Mouse (Mus musculus): ENCODE measurements around the gene Zfp217.

Zfp217 gene

GRCm38 (mm10) chr2:170129248-170129922 is 18.5 kb downstream of the Zfp217 start:
- CTCF ChIA-PET = interaction anchor here in 1 of 4 experiments (1.2 kb wide), 1 partner anchor 12 kb away, joined by 3 read pairs; no protein-coding TSS in a partner anchor
- POLR2A ChIA-PET = interaction anchor here (0.5 to 4.3 kb wide), 17 partner anchors 9 to 369 kb away, joined by 3 to 26 read pairs (median 4); no protein-coding TSS in a partner anchor

GRCm38 (mm10) chr2:170128461-170129247 is 19.2 kb downstream of the Zfp217 start:
- CTCF ChIA-PET = interaction anchor here in 2 of 4 experiments (1.0 to 1.2 kb wide), 2 partner anchors 12 kb away, joined by 3 read pairs; no protein-coding TSS in a partner anchor
- POLR2A ChIA-PET = interaction anchor here in 2 of 4 experiments (0.7 to 4.3 kb wide), 22 partner anchors 8 to 117 kb away, joined by 3 to 26 read pairs (median 4); partner anchors contain the start of gene Zfp217 (in 2 of the 2)

GRCm38 (mm10) chr2:170127523-170127922 is 20.4 kb downstream of the Zfp217 start:
- CTCF ChIA-PET = interaction anchor here in 3 of 4 experiments (0.8 to 1.2 kb wide), 6 partner anchors 11 to 80 kb away, joined by 3 to 4 read pairs (median 3); no protein-coding TSS in a partner anchor
- POLR2A ChIA-PET = interaction anchor here (0.6 to 4.3 kb wide), 23 partner anchors 7 to 166 kb away, joined by 3 to 26 read pairs (median 4); partner anchors contain the start of gene Zfp217 (in 2 of the 4)

- ChIA-PET POLR2A (interaction anchor here in 3 of 4 experiments (0.7 to 3.8 kb wide), 7 partner anchors 9 to 892 kb away, joined by 4 to 26 read pairs (median 5); partner anchors contain the start of gene Zfp217 (in 1 of the 3)), CTCF (interaction anchor here in 2 of 4 experiments (0.5 to 0.8 kb wide), 4 partner anchors 9 to 1783 kb away, joined by 3 read pairs; no protein-coding TSS in a partner anchor)
These were observed 21.6 kb downstream of the Zfp217 start for GRCm38 (mm10) chr2:170126266-170126665.

GRCm38 (mm10) chr2:170122197-170122596 is 25.7 kb downstream of the Zfp217 start:
- ChIA-PET POLR2A (interaction anchor here (0.9 to 4.2 kb wide), 12 partner anchors 8 to 123 kb away, joined by 3 to 29 read pairs (median 4); no protein-coding TSS in a partner anchor), CTCF (interaction anchor here in 1 of 4 experiments (2.6 kb wide), 1 partner anchor 85 kb away, joined by 11 read pairs; no protein-coding TSS in a partner anchor)

GRCm38 (mm10) chr2:170120139-170121027 is 27.5 kb downstream of the Zfp217 start:
- POLR2A ChIA-PET = interaction anchor here (0.5 to 4.2 kb wide), 24 partner anchors 8 to 593 kb away, joined by 3 to 29 read pairs (median 4); partner anchors contain the start of gene Zfp217 (in 1 of the 4)
- CTCF ChIA-PET = interaction anchor here (0.6 to 2.6 kb wide), 11 partner anchors 7 to 1494 kb away, joined by 3 to 12 read pairs (median 5); no protein-coding TSS in a partner anchor

- CTCF ChIA-PET = interaction anchor here (0.6 to 4.2 kb wide), 24 partner anchors 9 to 1212 kb away, joined by 3 to 30 read pairs (median 3); no protein-coding TSS in a partner anchor
- POLR2A ChIA-PET = interaction anchor here in 3 of 4 experiments (0.7 to 2.7 kb wide), 9 partner anchors 11 to 93 kb away, joined by 3 to 23 read pairs (median 4); no protein-coding TSS in a partner anchor
These were observed 31.1 kb downstream of the Zfp217 start for GRCm38 (mm10) chr2:170116704-170117281.

- ChIA-PET CTCF (interaction anchor here in 3 of 4 experiments (0.6 to 2.7 kb wide), 6 partner anchors 9 to 1119 kb away, joined by 3 to 10 read pairs (median 4); no protein-coding TSS in a partner anchor), POLR2A (interaction anchor here in 3 of 4 experiments (0.6 to 6.2 kb wide), 13 partner anchors 11 to 167 kb away, joined by 3 to 29 read pairs (median 4); no protein-coding TSS in a partner anchor)
These were observed 37.6 kb downstream of the Zfp217 start for GRCm38 (mm10) chr2:170110306-170110705.

- CTCF ChIA-PET = interaction anchor here in 3 of 4 experiments (0.6 to 2.7 kb wide), 6 partner anchors 8 to 234 kb away, joined by 3 to 10 read pairs (median 4); no protein-coding TSS in a partner anchor
- POLR2A ChIA-PET = interaction anchor here in 3 of 4 experiments (0.6 to 6.2 kb wide), 12 partner anchors 8 to 597 kb away, joined by 3 to 29 read pairs (median 5); partner anchors contain the start of gene Zfp217 (in 1 of the 3)
These were observed 38.4 kb downstream of the Zfp217 start for GRCm38 (mm10) chr2:170109528-170109927.

- ChIA-PET POLR2A (interaction anchor here in 1 of 4 experiments (0.5 kb wide), 1 partner anchor 543 kb away, joined by 3 read pairs; no protein-coding TSS in a partner anchor), CTCF (interaction anchor here in 1 of 4 experiments (1.5 kb wide), 1 partner anchor 10 kb away, joined by 4 read pairs; no protein-coding TSS in a partner anchor)
These were observed 40.1 kb downstream of the Zfp217 start for GRCm38 (mm10) chr2:170107791-170108190.

GRCm38 (mm10) chr2:170106000-170106399 is 41.9 kb downstream of the Zfp217 start:
- ChIA-PET POLR2A (interaction anchor here in 2 of 4 experiments (0.6 to 1.2 kb wide), 3 partner anchors 34 to 100 kb away, joined by 3 to 9 read pairs (median 3); no protein-coding TSS in a partner anchor), CTCF (interaction anchor here in 2 of 4 experiments (0.5 to 4.0 kb wide), 5 partner anchors 15 to 1296 kb away, joined by 3 to 31 read pairs (median 4); no protein-coding TSS in a partner anchor)

- CTCF ChIA-PET = interaction anchor here (0.5 to 4.0 kb wide), 55 partner anchors 9 to 1955 kb away, joined by 3 to 31 read pairs (median 3); no protein-coding TSS in a partner anchor
- POLR2A ChIA-PET = interaction anchor here (0.6 to 1.7 kb wide), 11 partner anchors 9 to 206 kb away, joined by 3 to 7 read pairs (median 4); partner anchors contain the start of gene Zfp217 (in 2 of the 4)
These were observed 43.5 kb downstream of the Zfp217 start for GRCm38 (mm10) chr2:170104396-170104795.

- POLR2A ChIA-PET = interaction anchor here (0.6 to 1.7 kb wide), 11 partner anchors 8 to 197 kb away, joined by 3 to 7 read pairs (median 4); partner anchors contain the start of gene Zfp217 (in 1 of the 4)
- CTCF ChIA-PET = interaction anchor here (0.5 to 4.0 kb wide), 56 partner anchors 10 to 1955 kb away, joined by 3 to 31 read pairs (median 3); no protein-coding TSS in a partner anchor
These were observed 44.1 kb downstream of the Zfp217 start for GRCm38 (mm10) chr2:170103852-170104251.

- ChIA-PET CTCF (interaction anchor here (0.6 to 4.0 kb wide), 44 partner anchors 10 to 1045 kb away, joined by 3 to 31 read pairs (median 3); no protein-coding TSS in a partner anchor), POLR2A (interaction anchor here (0.7 to 1.7 kb wide), 6 partner anchors 9 to 164 kb away, joined by 3 to 7 read pairs (median 4); partner anchors contain the start of gene Zfp217 (in 1 of the 4))
These were observed 44.6 kb downstream of the Zfp217 start for GRCm38 (mm10) chr2:170103341-170103740.

- ChIA-PET POLR2A (interaction anchor here in 2 of 4 experiments (0.6 to 1.2 kb wide), 2 partner anchors 37 to 396 kb away, joined by 3 read pairs; no protein-coding TSS in a partner anchor), CTCF (interaction anchor here (0.7 to 4.0 kb wide), 20 partner anchors 9 to 303 kb away, joined by 3 to 31 read pairs (median 5); no protein-coding TSS in a partner anchor)
These were observed 46.0 kb downstream of the Zfp217 start for GRCm38 (mm10) chr2:170101932-170102331.
